Mouse (Mus musculus) kidney, adult 9 months (tissue): ENCODE results near the gene Oard1.

Source experiments
- DNase-seq: peaks from one replicate; pipeline ENCODE4 v3.0.0; 2022

Oard1 gene

DNA sequence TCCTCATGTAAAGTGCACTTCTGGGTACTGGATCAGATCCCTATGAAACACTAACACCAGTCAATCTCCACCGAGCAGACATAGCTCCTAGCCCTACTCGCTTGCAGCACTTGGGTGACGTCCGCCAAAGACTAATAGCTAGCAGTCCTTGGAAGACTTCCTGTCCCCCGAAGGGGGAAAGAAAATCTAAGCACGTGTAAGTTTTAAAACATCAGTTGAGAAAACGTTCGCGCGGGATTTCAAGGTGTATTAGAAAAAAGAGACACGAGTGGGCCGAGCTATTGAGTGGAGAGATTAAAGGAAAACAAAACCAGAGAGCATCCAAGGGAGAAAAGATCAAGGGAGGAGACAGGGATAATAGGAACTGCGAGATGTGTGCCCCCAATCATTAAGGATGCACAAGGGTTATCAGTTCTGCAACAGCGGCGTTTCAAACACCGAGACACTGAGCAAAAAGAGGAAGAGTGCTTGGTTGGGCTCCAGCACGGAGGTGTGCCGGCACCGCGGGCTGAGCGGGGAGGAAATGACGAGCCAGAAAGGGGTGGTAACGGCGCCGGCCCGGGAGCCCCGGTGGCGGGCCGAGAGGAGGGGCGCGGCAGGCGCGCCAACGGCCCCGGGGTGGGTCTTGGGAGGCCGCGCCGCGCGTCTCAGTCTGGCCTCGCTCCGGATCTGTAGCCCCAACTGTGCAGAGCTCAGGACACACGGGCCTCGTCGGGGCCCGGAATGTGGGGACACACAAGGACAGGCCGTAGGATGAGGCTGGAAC lies 1.1 kb upstream of the Oard1 start:
- DNase-seq: peak; percentile 71

DNA sequence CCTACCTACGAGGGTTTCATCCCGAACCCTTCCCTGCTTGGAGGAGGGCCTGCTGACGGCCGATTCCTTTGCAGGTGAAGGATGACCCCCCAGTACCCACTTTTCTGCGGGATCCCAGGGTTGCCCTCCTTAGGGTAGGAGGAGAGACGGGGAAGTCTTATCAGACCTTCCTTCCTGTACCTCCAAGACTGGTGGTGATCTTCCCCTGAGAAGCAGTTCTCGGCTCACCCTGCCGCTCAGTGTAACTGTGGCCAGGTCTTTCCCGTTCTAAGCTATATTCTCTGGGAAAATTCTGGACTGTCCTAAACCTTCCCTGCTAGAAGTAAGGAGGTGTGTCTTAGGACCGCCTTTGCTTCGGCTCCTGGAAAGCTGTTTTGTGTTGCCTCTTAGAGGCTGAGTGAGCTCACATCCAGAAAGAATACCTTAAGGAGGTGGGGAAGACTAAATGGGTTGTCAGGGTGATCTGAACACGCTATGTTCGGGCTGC lies 528 bp downstream of the Oard1 start:
- DNase-seq: no peak

- DNase-seq: no peak
Observed at GRCm38 (mm10) chr17:48411241-48411640, 1.4 kb downstream of the Oard1 start.

- peak; percentile 32 for DNase-seq
Observed at GRCm38 (mm10) chr17:48416011-48416410, 6.2 kb downstream of the Oard1 start.

DNA sequence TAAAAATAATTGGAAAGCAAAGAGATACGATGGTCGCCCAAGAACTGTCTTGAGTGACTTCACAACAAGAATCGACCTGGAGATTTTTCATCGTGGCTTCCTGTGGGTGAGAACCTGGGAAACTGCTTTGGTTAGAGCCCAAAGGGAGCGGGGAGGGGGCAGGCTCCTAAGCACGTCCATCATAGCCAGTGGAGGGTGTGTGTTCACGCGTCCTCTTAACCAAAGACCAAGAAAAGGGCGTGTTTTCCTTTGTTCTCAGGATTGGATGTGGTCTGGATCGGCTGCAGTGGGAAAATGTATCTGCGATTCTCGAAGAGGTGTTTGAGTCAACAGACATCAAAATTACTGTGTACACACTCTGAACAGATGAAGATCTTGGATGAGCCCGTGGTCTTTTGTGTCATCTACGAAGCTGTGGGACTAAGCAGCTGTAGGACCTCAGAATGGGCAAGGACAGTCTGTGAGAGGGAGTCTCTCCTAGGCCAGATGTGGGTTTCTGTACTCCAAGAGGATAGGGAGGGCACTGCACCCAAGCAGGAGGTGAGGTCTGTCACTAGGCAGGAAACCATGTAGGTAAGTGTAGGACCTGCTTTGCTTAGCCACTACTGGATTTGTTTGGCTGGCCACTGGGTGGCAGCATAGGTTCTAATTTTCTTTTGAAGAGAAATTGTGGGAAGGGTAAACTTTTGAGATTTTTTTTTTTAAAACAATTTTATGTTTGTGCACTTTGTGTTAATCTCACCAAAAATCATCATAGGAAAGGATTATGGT lies 6.8 kb downstream of the Oard1 start:
- DNase-seq: peak; percentile 73

DNA sequence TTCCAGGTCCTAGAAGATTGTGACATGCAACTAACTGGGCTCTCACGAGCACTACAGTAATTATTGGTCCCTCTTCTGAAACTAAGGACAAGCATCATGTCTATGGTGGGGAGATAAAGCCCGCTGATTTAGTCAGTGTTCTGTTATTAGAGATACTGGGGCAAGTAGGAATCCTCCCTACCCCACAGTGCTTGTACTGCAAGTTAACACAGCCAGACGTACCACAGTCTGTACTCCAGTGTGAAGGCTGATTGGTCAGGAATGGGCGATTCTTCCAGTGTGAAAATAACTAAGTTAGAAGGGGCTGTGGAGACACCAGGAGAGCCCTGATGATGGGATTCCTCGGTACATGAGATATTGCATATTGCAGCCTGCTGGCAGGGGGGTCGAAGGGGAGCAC lies 7.7 kb downstream of the Oard1 start:
- no peak for DNase-seq

DNA sequence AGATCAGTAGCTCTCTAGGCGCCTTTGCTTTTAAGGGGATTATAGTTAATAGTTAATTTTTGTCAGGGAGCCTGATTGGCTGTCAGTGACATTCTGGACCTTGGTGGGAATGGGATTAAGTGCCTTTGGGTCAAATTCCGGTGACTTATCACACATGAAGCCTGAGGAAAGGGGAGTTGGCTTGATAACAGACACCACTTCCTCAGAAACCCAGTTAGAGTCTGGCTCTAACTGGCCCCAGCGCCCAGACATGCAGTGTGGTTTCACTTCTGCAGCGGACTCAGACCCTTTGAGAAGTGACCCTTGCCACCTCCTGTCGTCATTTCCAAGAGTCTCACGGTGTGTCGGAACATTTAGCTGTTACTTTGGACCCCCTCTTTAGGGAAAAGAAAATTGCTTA lies 8.4 kb downstream of the Oard1 start:
- DNase-seq: peak; percentile 77

DNA sequence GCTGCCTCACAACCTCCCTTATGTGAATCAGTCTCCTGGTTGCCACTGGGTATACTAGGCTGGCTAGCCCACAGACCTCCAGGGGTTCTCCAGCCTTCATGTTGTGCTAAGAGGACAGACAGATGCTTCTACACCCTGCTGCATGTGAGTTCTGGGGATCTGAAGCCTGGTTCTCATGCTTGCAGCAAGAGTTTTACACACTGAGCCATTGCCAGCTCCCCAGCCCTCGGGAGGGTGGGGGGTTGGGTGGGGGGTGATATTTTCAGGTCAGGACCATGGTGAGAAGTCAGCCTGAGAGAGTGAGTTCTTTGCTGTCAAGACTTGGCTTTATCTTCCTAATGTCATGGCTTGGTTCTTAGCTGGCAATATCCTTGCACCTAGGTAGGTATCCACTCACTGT lies 9.0 kb downstream of the Oard1 start:
- no peak for DNase-seq

DNA sequence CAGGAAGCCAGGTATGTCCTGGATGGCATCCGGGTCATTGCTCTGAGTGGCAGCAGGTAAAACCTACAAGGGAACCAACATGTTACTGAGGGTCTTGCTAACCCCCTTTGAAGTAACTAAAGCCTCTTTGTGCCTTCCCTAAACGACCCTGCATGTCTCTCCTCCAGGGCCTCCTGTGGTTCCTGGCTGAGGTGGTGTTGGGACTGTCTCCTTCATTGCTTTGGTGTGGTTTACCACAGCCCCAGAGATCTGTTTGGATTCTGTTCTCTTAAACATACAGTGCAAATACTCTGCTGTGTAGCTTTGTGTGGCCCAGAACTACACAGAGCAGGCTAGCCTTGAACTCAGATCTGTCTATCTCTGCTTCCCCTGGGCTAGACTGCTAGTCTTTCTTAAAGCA lies 9.8 kb downstream of the Oard1 start:
- DNase-seq: no peak

GRCm38 (mm10) chr17:48424237-48424636 lies 14.4 kb downstream of the Oard1 start:
- DNase-seq: peak; percentile 60

DNA sequence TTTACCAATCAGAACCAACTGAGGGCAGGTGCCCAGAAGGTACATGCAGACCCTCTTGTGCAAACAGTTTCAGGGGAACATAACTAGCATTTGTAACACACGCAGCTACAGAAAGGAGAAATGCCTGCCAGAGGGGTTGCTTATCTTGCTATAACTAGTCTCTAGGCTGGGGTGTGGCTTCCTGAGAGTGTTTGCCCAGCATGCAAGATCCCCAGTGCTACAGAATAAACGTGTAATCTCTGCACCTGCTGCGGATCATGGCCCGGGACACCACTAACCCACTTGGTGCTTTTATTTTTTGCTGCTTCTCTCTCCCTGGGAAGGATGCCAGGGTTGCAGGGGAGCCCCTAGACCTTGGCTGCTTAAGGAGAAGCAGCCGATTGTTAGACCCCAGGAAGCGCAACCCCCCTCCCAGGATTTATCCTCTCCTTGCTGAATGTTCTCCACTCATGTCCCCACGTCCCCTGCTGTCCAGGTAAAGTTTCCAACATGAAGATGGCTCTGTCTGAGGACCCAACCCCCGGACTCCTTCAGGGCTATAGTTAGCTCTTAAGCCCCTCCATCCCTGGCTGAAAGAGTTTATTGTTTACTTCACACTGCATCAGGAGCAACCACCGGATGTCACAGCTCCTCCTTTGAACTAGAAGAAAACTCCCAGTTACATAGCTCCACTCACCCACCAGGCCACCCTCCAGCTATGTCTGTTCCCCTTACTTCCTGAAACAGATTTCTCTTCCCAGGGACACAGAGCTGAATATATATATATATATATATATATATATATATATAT lies 16.2 kb downstream of the Oard1 start:
- no peak for DNase-seq

- DNase-seq: no peak
Observed at GRCm38 (mm10) chr17:48426991-48427750, 17.4 kb downstream of the Oard1 start.

DNA sequence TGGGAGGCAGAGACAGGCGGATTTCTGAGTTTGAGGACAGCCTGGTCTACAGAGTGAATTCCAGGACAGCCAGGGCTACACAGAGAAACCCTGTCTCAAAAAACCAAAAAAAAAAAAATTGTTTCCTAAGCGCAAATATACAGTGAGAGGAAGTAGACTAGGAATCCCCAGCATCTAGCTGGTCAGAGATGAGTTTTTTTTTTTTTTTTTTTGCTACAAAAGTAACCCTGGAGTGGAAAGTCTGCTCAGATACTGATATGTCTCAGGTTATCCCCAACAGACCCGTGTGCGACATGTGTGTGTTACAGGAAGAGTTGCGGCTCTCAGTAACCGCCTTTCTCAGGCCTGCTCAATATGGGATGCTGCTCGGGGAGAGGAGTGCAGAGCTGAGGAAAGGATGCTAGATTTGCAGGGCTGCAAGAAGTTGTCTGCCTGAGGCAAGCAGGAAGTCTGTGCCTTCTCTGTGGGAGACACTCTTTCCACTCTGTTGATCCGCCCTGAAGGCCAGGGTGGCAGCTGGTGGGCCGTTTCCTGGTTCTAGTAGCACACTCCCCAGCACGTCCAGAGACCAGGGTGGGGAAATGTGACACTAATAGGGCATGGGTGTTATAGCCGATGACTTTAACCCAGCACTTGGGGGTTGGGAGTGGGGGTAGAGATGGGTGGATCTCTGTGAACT lies 18.2 kb downstream of the Oard1 start:
- DNase-seq: no peak

DNA sequence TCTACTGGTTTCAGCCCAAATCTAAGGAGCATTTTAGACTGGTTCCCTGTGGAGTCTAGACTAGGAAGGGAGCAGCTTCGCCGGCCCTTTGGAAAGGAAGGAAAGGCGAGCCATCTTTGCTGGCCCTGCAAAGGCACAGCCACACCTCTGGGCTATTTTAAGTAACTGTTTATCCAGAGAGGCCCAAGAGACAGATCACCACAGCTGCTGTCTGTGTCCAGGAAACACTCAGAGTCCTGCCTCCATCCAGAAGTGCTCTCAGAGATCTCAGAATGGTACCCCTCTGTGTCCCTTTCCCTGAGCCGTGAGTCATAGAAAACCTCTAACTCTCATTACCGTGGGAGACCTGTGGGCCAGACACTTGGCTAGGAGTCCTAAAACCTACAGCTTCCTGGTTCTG lies 20.6 kb downstream of the Oard1 start:
- DNase-seq: no peak

- no peak for DNase-seq
Observed at GRCm38 (mm10) chr17:48431054-48431453, 21.2 kb downstream of the Oard1 start.

DNA sequence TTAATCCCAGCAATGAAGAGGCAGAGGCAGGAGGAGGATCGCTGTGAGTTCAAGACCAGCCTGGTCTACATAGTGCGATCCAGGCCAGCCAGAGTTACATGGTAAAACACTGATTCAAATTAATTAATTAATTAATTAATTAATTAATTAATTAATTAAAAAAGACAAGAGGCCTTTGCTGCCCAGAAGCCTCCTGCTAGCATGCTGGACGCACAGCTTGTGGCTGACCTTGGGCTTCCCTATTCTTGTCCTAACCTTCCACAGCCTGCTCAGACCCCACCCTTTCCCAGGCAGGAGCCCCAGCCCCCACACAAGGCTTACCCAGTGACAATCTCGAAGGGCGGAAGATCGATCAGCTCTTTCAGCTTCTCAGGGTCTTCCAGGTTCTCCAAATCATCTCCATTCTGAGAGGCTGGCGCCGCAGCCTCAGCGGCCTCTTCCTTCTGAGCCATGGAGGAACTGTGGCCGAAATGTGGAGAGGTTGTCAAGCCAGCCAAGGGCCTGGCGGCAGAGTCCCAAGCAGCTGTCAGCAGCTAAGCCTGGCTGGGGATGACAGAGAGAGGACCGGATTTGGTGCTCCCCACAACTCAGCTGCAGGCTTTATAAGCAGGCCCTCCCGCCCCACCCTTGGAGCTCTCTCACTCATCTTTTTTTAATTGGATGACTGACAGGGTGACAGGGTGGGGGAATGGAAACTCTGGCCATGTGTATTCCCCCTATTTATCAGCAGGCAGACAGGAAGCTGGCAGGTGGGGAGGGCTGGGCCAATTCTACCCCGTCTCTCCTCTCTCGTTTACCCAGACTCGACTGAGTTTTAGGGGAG lies 22.6 kb downstream of the Oard1 start, which contains the start of gene Apobec2:
Apobec2 (minus strand) TSS at position 773 of the 823 bp plus-strand sequence.
- DNase-seq: no peak

DNA sequence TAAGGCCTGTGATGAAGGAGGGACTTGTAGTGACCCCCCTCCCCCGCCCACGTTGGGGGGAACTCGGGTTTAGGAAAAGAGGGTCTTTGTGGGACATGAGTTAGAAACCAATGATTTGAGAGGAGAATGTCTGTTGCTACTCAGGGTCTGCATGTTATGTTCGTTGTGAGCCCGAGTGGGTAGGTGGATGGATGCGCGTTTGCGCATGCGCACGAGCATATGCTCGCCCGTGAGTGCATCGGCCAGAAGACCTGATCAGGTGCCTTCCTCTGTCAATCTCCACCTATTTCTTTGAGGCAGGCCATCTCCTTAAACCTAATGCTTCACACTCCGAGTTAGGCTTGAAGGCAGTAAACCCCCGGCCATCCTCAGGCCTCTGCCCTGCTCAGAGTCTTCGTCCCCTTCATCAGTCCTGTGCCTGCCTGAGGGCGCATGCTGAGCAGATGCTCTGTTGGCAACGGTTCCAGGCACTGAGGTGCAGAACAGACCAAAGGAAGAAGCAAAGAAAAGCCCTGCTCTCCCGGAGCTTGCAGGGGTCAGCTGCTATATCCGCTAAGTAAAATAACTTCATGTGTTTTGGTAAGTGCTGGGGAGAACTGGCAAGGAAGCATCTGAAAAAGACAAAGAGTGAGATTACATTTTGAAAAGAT lies 23.3 kb downstream of the Oard1 start:
- no peak for DNase-seq

- no peak for DNase-seq
Observed at GRCm38 (mm10) chr17:48433689-48434330, 24.0 kb downstream of the Oard1 start.

DNA sequence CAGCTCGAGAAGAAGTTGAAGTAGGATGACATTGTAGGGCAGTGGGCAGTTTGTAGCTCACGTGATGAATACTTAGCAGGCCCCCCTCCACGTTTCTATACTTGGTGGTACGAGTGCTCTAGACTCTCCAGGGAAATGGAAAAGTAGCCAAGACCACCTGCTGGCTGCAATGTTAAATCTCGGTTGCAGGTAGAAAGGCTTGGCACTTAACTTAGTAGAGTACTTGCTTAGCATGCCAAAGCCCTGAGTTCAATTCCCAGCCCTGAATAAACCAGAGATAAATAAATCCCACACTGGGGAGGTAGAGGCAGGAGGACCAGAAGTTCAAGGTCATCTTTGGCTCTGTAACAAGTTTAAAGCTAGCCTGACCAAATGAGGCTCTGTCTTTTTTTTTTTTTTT lies 24.7 kb downstream of the Oard1 start:
- no peak for DNase-seq

DNA sequence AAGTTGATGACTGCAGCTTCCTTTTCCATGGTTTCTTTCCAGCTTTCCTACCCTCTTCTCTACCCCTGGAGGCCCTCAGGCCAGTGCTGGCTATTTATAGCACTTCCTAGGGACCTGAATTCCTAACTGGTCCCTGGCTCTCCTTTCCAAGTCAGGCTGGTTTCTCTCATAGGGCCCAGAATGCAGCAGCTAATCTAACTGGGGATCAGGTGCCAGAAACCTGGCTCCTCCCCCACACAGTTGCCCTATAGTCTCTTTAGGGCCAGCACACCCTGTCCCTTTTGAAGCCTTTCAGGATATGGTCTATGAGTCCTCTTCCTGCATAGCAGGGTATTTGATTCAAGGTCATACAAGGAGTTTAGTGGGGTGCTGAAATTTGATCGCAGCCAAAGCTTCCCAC lies 26.7 kb downstream of the Oard1 start:
- peak; percentile 36 for DNase-seq
